Comparison of ENCODE assay signal across 8 mouse cellular contexts in the genomic region with DNA sequence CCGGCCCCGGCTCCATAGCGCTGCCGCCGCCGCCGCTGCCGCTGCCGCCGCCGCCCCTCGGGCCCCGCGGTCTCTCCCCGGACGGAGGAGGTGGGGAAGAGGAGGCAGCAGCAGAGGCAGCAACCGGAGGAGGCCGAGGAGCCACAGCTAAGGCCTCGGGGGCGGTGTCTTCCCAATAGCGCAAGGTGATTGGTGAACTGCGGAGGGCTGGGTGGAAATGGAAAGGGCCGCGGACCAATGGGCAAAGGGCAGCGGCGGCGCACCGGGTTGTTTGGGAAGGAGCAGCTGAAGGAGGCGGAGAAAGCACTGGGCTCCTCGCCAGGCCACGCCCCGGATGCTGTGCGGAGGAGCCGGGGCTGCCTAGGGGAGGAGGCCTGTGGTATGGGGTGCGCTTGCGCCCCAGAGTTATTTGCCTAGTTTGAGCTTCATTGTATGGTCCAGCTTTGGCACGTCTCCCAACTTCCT. TPM values are rescaled to one million over a fixed set of nuclear protein-coding genes. Genes with fewer than 3 reads are reported as not detected.
A peak's percentile ranks its signal among the peaks of the same experiment; 100 is the strongest.
DNase-seq lines count a peak whose midpoint lies in the region; ATAC-seq and TF ChIP-seq lines count a peak whose summit lies in the region.

A gene (minus strand): TSS at position 149 of the 465 bp plus-strand sequence.

- no peaks in the 10 kb centered on the region for H3K36me3 ChIP-seq in embryonic facial prominence, embryonic 15.5 days
- no peaks in the 10 kb centered on the region for H3K36me3 ChIP-seq in limb, embryonic 14.5 days (ENCODE audit: control insufficient read depth, insufficient read depth, low read length)
- no peaks in the 10 kb centered on the region for H3K36me3 ChIP-seq in midbrain, postnatal 0 days (ENCODE audit: insufficient read depth, low read length)

- H3K27me3 ChIP-seq in embryonic facial prominence, embryonic 15.5 days, result no peaks in the 10 kb centered on the region
- H3K27me3 ChIP-seq in limb, embryonic 14.5 days (ENCODE audit: control insufficient read depth, insufficient read depth, low read length), result no peaks in the 10 kb centered on the region
- no peaks in the 10 kb centered on the region for H3K27me3 ChIP-seq in midbrain, postnatal 0 days (ENCODE audit: insufficient read depth, low read length)

- WGBS in bone marrow, adult 2 months, result under 1% methylated on average over 37 of the region's 37 CpGs
- under 1% methylated on average over 37 of the region's 37 CpGs for WGBS in embryonic facial prominence, embryonic 15.5 days
- WGBS in limb, embryonic 14.5 days, result 1% methylated on average over 30 of the region's 37 CpGs
- WGBS in midbrain, postnatal 0 days, result 0% methylated on average over 34 of the region's 37 CpGs

- peak within 1 kb of the TSS; percentile 85 for H3K4me3 ChIP-seq in bone marrow, adult 2 months (replicated peaks; ENCODE audit: control insufficient read depth, low read depth, low read length)
- H3K4me3 ChIP-seq in embryonic facial prominence, embryonic 15.5 days (replicated peaks), result peak within 1 kb of the TSS; percentile 77
- peak within 1 kb of the TSS; percentile 92 for H3K4me3 ChIP-seq in limb, embryonic 14.5 days (replicated peaks; ENCODE audit: low read length)
- H3K4me3 ChIP-seq in midbrain, postnatal 0 days (ENCODE audit: low read depth, low read length), result peak within 1 kb of the TSS; percentile 97

- peak; percentile 99 for ATAC-seq in embryonic facial prominence, embryonic 15.5 days (ENCODE audit: insufficient number of reproducible peaks, low FRiP score, low TSS enrichment, low read depth)
- ATAC-seq in limb, embryonic 14.5 days (ENCODE audit: low FRiP score, low read depth), result peak; percentile 99
- ATAC-seq in midbrain, postnatal 0 days (ENCODE audit: low FRiP score), result peak; percentile 99

- peak; percentile 98 for DNase-seq in 416B (ENCODE audit: low read depth)
- DNase-seq in heart, adult 8-10 months (ENCODE audit: low spot score), result peak; percentile 99
- peak; percentile 99 for DNase-seq in kidney, adult 9 months
- peak; percentile 99 for DNase-seq in limb, embryonic 14.5 days (ENCODE audit: low spot score)
- peak; percentile 98 for DNase-seq in midbrain, postnatal 0 days (ENCODE audit: low spot score)
- peak; percentile 96 to 97 for DNase-seq in spleen, postnatal 14 days (ENCODE audit: low spot score in 2 of 2)

- TF ChIP-seq POLR2A in bone marrow, adult 2 months (IDR thresholded peaks at IDR 0.05; ENCODE audit: borderline replicate concordance, control insufficient read depth, low read depth, low read length), result peak; percentile 82
- TF ChIP-seq POLR2A in limb, embryonic 14.5 days (IDR thresholded peaks at IDR 0.05; ENCODE audit: borderline replicate concordance, extremely low read depth, insufficient read depth, insufficient read length), result 0 out of 2 replicates have a peak, but pooled peaks have one; percentile 23

- H3K9me3 ChIP-seq in embryonic facial prominence, embryonic 15.5 days (replicated peaks), result no peaks in the 10 kb centered on the region
- H3K9me3 ChIP-seq in limb, embryonic 14.5 days (ENCODE audit: control insufficient read depth, low read length), result no peaks in the 10 kb centered on the region
- no peaks in the 10 kb centered on the region for H3K9me3 ChIP-seq in midbrain, postnatal 0 days (ENCODE audit: low read length)

- H3K4me2 ChIP-seq in embryonic facial prominence, embryonic 15.5 days (replicated peaks), result peak within 1 kb of the TSS; percentile 62
- H3K4me2 ChIP-seq in limb, embryonic 14.5 days (replicated peaks; ENCODE audit: low read depth, low read length, severe bottlenecking), result peak within 1 kb of the TSS; percentile 81
- peak within 1 kb of the TSS; percentile 82 for H3K4me2 ChIP-seq in midbrain, postnatal 0 days (ENCODE audit: low read depth, low read length, poor library complexity, severe bottlenecking)

- H3K9ac ChIP-seq in embryonic facial prominence, embryonic 15.5 days, result peak within 1 kb of the TSS; percentile 85
- peak within 1 kb of the TSS; percentile 92 for H3K9ac ChIP-seq in limb, embryonic 14.5 days (ENCODE audit: low read depth, low read length, severe bottlenecking)
- H3K9ac ChIP-seq in midbrain, postnatal 0 days (replicated peaks; ENCODE audit: low read length, poor library complexity, severe bottlenecking), result peak within 1 kb of the TSS; percentile 91

- peak within 1 kb of the TSS; percentile 88 for H3K27ac ChIP-seq in bone marrow, adult 2 months (ENCODE audit: control insufficient read depth, insufficient read depth, low read depth, low read length, poor library complexity)
- peak within 1 kb of the TSS; percentile 96 for H3K27ac ChIP-seq in embryonic facial prominence, embryonic 15.5 days (replicated peaks)
- peak within 1 kb of the TSS; percentile 94 for H3K27ac ChIP-seq in limb, embryonic 14.5 days (replicated peaks; ENCODE audit: low read depth, low read length)
- peak within 1 kb of the TSS; percentile 90 for H3K27ac ChIP-seq in midbrain, postnatal 0 days (ENCODE audit: low read depth, low read length)

- TF ChIP-seq CTCF in bone marrow, adult 2 months (IDR thresholded peaks at IDR 0.05; ENCODE audit: control insufficient read depth, insufficient read depth, low read length), result no peak
- no peak for TF ChIP-seq CTCF in midbrain, postnatal 0 days (IDR thresholded peaks at IDR 0.05)

- no peaks in the 10 kb centered on the region; the same call in 1 of the 2 replicates for H3K4me1 ChIP-seq in bone marrow, adult 2 months (ENCODE audit: control insufficient read depth, insufficient read depth, low read length)
- 0 out of 2 replicates have a peak, but pooled peaks cover 4% of the 10 kb centered on the region for H3K4me1 ChIP-seq in embryonic facial prominence, embryonic 15.5 days
- H3K4me1 ChIP-seq in limb, embryonic 14.5 days (ENCODE audit: control insufficient read depth, insufficient read depth, low read length), result peaks cover 6% of the 10 kb centered on the region; the same call in 1 of the 2 replicates
- H3K4me1 ChIP-seq in midbrain, postnatal 0 days (ENCODE audit: insufficient read depth, low read length), result peaks cover 8% of the 10 kb centered on the region; the same call in 1 of the 2 replicates

RNA-seq across cellular contexts. Expression of the gene that starts here (rescaled TPM):
- polyA plus RNA-seq in bone marrow, adult 2 months (2011; ENCODE audit: insufficient read depth, insufficient read length, low replicate concordance, missing spikeins), result 3.5 and 7.0 TPM in 2 replicates
- polyA plus RNA-seq in embryonic facial prominence, embryonic 15.5 days (2015; fragmentation: Nextera tagmentation; extraction: Ambion mirVana), result 15.6 and 16.9 TPM in 2 replicates
- 10 to 100 TPM in 2 of 4 experiments, 1 to 10 TPM in 2; 8.8 to 10.7 (median 9.8) TPM for total RNA-seq in heart, adult 8-10 months (2022)
- polyA plus RNA-seq in limb, embryonic 14.5 days (2012; rRNA removed), result 12.5 and 13.2 TPM in 2 replicates
- polyA plus RNA-seq in limb, embryonic 14.5 days (2014; fragmentation: Nextera tagmentation; extraction: Ambion mirVana), result 18.6 and 20.5 TPM in 2 replicates
- 28.9 and 31.9 TPM in 2 replicates for total RNA-seq in midbrain, postnatal 0 days (2014; rRNA removed)
- 10.0 and 11.0 TPM in 2 replicates for polyA plus RNA-seq in midbrain, postnatal 0 days (2015; fragmentation: Nextera tagmentation; extraction: Ambion mirVana)

Comparison
In these comparisons a context has a peak if more than half of its experiments do, and no peak if none do; other contexts are left out.
1. Peak in every context shown above with its lines: DNase-seq, ATAC-seq, H3K4me3 ChIP-seq and H3K27ac ChIP-seq.